Mouse (Mus musculus) hindbrain, embryonic 11.5 days (tissue): ENCODE results near the gene Wt1. TPM values are rescaled to one million over a fixed set of nuclear protein-coding genes. Genes with fewer than 3 reads are reported as not detected.

ENCODE experiments used
- ATAC-seq: fragments of 200-750 bp; cut with Nextera tagmentation; 2 replicates; pipeline ENCODE4 v1.8.0; 2017; ENCODE audit warnings: mild to moderate bottlenecking, moderate TSS enrichment, moderate library complexity; ENCODE audit not compliant: low FRiP score
- DNase-seq: peaks from one replicate; pipeline ENCODE4 v3.0.0-alpha.2; 2015; ENCODE audit warnings: low spot score
- H3K27ac ChIP-seq: fragments of 300-500 bp; sonication (generic); 2 replicates; pipeline ENCODE4 v1.5.1; 2014; ENCODE audit warnings: mild to moderate bottlenecking, low read depth, low read length
- H3K27me3 ChIP-seq: fragments of 300-500 bp; sonication (generic); 2 replicates; pipeline ENCODE4 v1.6.1; 2014; ENCODE audit warnings: mild to moderate bottlenecking, low read length, moderate library complexity, mixed read lengths; ENCODE audit not compliant: control insufficient read depth, insufficient read depth
- H3K36me3 ChIP-seq: fragments of 300-500 bp; sonication (generic); 2 replicates; pipeline ENCODE4 v1.6.1; 2014; ENCODE audit warnings: mild to moderate bottlenecking, low read length, moderate library complexity, mixed read lengths; ENCODE audit not compliant: control insufficient read depth, insufficient read depth
- H3K4me1 ChIP-seq: fragments of 300-500 bp; sonication (generic); replicated peaks from 2 replicates; pipeline ENCODE4 v1.6.1; 2014; ENCODE audit warnings: low read length, mixed read lengths; ENCODE audit not compliant: control insufficient read depth, insufficient read depth
- H3K4me2 ChIP-seq: fragments of 300-500 bp; sonication (generic); replicated peaks from 2 replicates; pipeline ENCODE4 v1.6.1; 2014; ENCODE audit warnings: mild to moderate bottlenecking, low read depth, low read length
- H3K4me3 ChIP-seq: fragments of 300-500 bp; sonication (generic); 2 replicates; pipeline ENCODE4 v1.5.1; 2014; ENCODE audit warnings: low read depth, low read length
- H3K9ac ChIP-seq: fragments of 300-500 bp; sonication (generic); 2 replicates; pipeline ENCODE4 v1.6.1; 2014; ENCODE audit warnings: low read depth, low read length
- H3K9me3 ChIP-seq: fragments of 300-500 bp; sonication (generic); 2 replicates; pipeline ENCODE4 v1.6.1; 2016; ENCODE audit warnings: low read length; ENCODE audit not compliant: control insufficient read depth
- WGBS: fragments of 180-500 bp; shearing (Covaris S2); extraction: QIAGEN DNeasy Blood & Tissue Kit; methylation state at CpG from one replicate; pipeline ENCODE4 v1.1.7; 2014; 5-methylcytosine and 5-hydroxymethylcytosine counted together
- polyA plus RNA-seq: library from polyadenylated mRNA; unstranded; fragments of >200 nt; fragmentation: Nextera tagmentation; extraction: Ambion mirVana; gene quantifications from 2 replicates; pipeline ENCODE4 v1.2.1, GENCODE M21; 2014

Gene Wt1
- polyA plus RNA-seq, 1 experiment from 2014 or later, result 0.52 TPM

GRCm38 (mm10) chr2:105185140-105185539 is 58.8 kb downstream of the Wt1 start:
- Histone ChIP-seq H3K27ac (no peak overlapping the region), H3K27me3 (no peaks in the 10 kb centered on the region), H3K36me3 (no peaks in the 10 kb centered on the region), H3K4me2 (no peak overlapping the region), H3K4me1 (no peaks in the 10 kb centered on the region), H3K4me3 (no peak overlapping the region), H3K9ac (no peak overlapping the region), H3K9me3 (no peaks in the 10 kb centered on the region)
- ATAC-seq (no peak), DNase-seq (no peak)
- WGBS, result 92% methylated on average over 3 of the region's 3 CpGs

- ATAC-seq (no peak), DNase-seq (no peak)
- WGBS, result 81% methylated on average over 13 of the region's 13 CpGs
- Histone ChIP-seq H3K9me3 (no peaks in the 10 kb centered on the region), H3K27me3 (no peaks in the 10 kb centered on the region), H3K9ac (no peak overlapping the region), H3K4me2 (no peak overlapping the region), H3K27ac (no peak overlapping the region), H3K4me1 (no peaks in the 10 kb centered on the region), H3K4me3 (no peak overlapping the region), H3K36me3 (no peaks in the 10 kb centered on the region)
Observed at GRCm38 (mm10) chr2:105185768-105186529, 59.6 kb downstream of the Wt1 start.

GRCm38 (mm10) chr2:105186591-105186990 is 60.3 kb downstream of the Wt1 start:
- Histone ChIP-seq H3K4me3 (no peak overlapping the region), H3K4me1 (no peaks in the 10 kb centered on the region), H3K27me3 (no peaks in the 10 kb centered on the region), H3K27ac (no peak overlapping the region), H3K9me3 (no peaks in the 10 kb centered on the region), H3K36me3 (no peaks in the 10 kb centered on the region), H3K9ac (no peak overlapping the region), H3K4me2 (no peak overlapping the region)
- DNase-seq, result no peak
- 85% methylated on average over 5 of the region's 5 CpGs for WGBS
- ATAC-seq, result no peak

- ATAC-seq, result no peak
- 79% methylated on average over 10 of the region's 10 CpGs for WGBS
- H3K36me3 ChIP-seq, result no peaks in the 10 kb centered on the region
- H3K4me1 ChIP-seq, result no peaks in the 10 kb centered on the region
- no peak overlapping the region for H3K27ac ChIP-seq
- H3K9me3 ChIP-seq, result no peaks in the 10 kb centered on the region
- peak; percentile 41 for DNase-seq
- H3K27me3 ChIP-seq, result no peaks in the 10 kb centered on the region
- H3K4me3 ChIP-seq, result no peak overlapping the region
- no peak overlapping the region for H3K4me2 ChIP-seq
- H3K9ac ChIP-seq, result no peak overlapping the region
Observed at GRCm38 (mm10) chr2:105188182-105188581, 61.9 kb downstream of the Wt1 start.

GRCm38 (mm10) chr2:105189352-105189751 is 63.0 kb downstream of the Wt1 start:
- no peak overlapping the region for H3K27ac ChIP-seq
- peak; percentile 44 for DNase-seq
- H3K4me1 ChIP-seq, result no peaks in the 10 kb centered on the region
- no peaks in the 10 kb centered on the region for H3K36me3 ChIP-seq
- no peak overlapping the region for H3K9ac ChIP-seq
- 30% methylated on average over 5 of the region's 5 CpGs for WGBS
- H3K4me3 ChIP-seq, result no peak overlapping the region
- no peaks in the 10 kb centered on the region for H3K27me3 ChIP-seq
- no peaks in the 10 kb centered on the region for H3K9me3 ChIP-seq
- no peak for ATAC-seq
- H3K4me2 ChIP-seq, result no peak overlapping the region

- DNase-seq, result no peak
- no peak overlapping the region for H3K27ac ChIP-seq
- H3K4me2 ChIP-seq, result no peak overlapping the region
- H3K4me3 ChIP-seq, result no peak overlapping the region
- H3K4me1 ChIP-seq, result no peaks in the 10 kb centered on the region
- no peaks in the 10 kb centered on the region for H3K9me3 ChIP-seq
- H3K36me3 ChIP-seq, result no peaks in the 10 kb centered on the region
- H3K27me3 ChIP-seq, result no peaks in the 10 kb centered on the region
- no peak overlapping the region for H3K9ac ChIP-seq
- no peak for ATAC-seq
- WGBS, result 63% methylated on average over 8 of the region's 8 CpGs
Observed at GRCm38 (mm10) chr2:105200152-105200551, 73.8 kb downstream of the Wt1 start.

- Histone ChIP-seq H3K27me3 (no peaks in the 10 kb centered on the region), H3K9me3 (no peaks in the 10 kb centered on the region), H3K9ac (no peak overlapping the region), H3K4me3 (no peak overlapping the region), H3K4me1 (no peaks in the 10 kb centered on the region), H3K27ac (no peak overlapping the region), H3K36me3 (no peaks in the 10 kb centered on the region), H3K4me2 (no peak overlapping the region)
- WGBS, result 84% methylated on average over 9 of the region's 9 CpGs
- no peak for DNase-seq
- ATAC-seq, result no peak
Observed at GRCm38 (mm10) chr2:105206563-105207174, 80.3 kb downstream of the Wt1 start.

- H3K27me3 ChIP-seq, result no peaks in the 10 kb centered on the region
- no peaks in the 10 kb centered on the region for H3K36me3 ChIP-seq
- no peak overlapping the region for H3K4me2 ChIP-seq
- WGBS, result 87% methylated on average over 7 of the region's 7 CpGs
- ATAC-seq, result no peak
- DNase-seq, result no peak
- H3K9ac ChIP-seq, result no peak overlapping the region
- no peak overlapping the region for H3K4me3 ChIP-seq
- no peak overlapping the region for H3K27ac ChIP-seq
- no peaks in the 10 kb centered on the region for H3K9me3 ChIP-seq
- no peaks in the 10 kb centered on the region for H3K4me1 ChIP-seq
Observed at GRCm38 (mm10) chr2:105212839-105213238, 86.5 kb downstream of the Wt1 start.

- no peak overlapping the region for H3K27ac ChIP-seq
- H3K4me2 ChIP-seq, result no peak overlapping the region
- no peaks in the 10 kb centered on the region for H3K9me3 ChIP-seq
- H3K4me1 ChIP-seq, result no peaks in the 10 kb centered on the region
- H3K4me3 ChIP-seq, result no peak overlapping the region
- 73% methylated on average over 8 of the region's 8 CpGs for WGBS
- H3K9ac ChIP-seq, result no peak overlapping the region
- H3K36me3 ChIP-seq, result no peaks in the 10 kb centered on the region
- ATAC-seq, result no peak
- no peak for DNase-seq
- H3K27me3 ChIP-seq, result no peaks in the 10 kb centered on the region
Observed at GRCm38 (mm10) chr2:105215914-105216313, 89.6 kb downstream of the Wt1 start.
